Mouse (Mus musculus) liver, embryonic 11.5 days (tissue): ENCODE data around the gene Ptprj. TPM values are rescaled to one million over a fixed set of nuclear protein-coding genes. Genes with fewer than 3 reads are reported as not detected.

ENCODE experiments used
- ATAC-seq: fragments of 200-750 bp; cut with Nextera tagmentation; replicated peaks from 2 replicates; pipeline ENCODE4 v1.8.0; 2017; ENCODE audit warnings: moderate number of reproducible peaks, mild to moderate bottlenecking, moderate TSS enrichment, moderate library complexity; ENCODE audit not compliant: low FRiP score
- DNase-seq: peaks from one replicate; pipeline ENCODE4 v3.0.0-alpha.2; 2017; ENCODE audit warnings: low spot score
- H3K27ac ChIP-seq: fragments of 300-500 bp; sonication (generic); 2 replicates; pipeline ENCODE4 v1.5.1; 2014; ENCODE audit warnings: mild to moderate bottlenecking, low read depth, low read length, control low read depth
- H3K27me3 ChIP-seq: fragments of 300-500 bp; sonication (generic); replicated peaks from 2 replicates; pipeline ENCODE4 v1.6.1; 2014; ENCODE audit warnings: low read length, mixed read lengths; ENCODE audit not compliant: control insufficient read depth, insufficient read depth
- H3K36me3 ChIP-seq: fragments of 300-500 bp; sonication (generic); 2 replicates; pipeline ENCODE4 v1.6.1; 2014; ENCODE audit warnings: mild to moderate bottlenecking, low read length, moderate library complexity, mixed read lengths; ENCODE audit not compliant: control insufficient read depth, insufficient read depth
- H3K4me1 ChIP-seq: fragments of 300-500 bp; sonication (generic); replicated peaks from 2 replicates; pipeline ENCODE4 v1.6.1; 2014; ENCODE audit warnings: low read length, mixed read lengths; ENCODE audit not compliant: control insufficient read depth, insufficient read depth
- H3K4me2 ChIP-seq: fragments of 300-500 bp; sonication (generic); 2 replicates; pipeline ENCODE4 v1.6.1; 2014; ENCODE audit warnings: mild to moderate bottlenecking, control low read depth, moderate library complexity
- H3K4me3 ChIP-seq: fragments of 300-500 bp; sonication (generic); 2 replicates; pipeline ENCODE4 v1.5.1; 2014; ENCODE audit warnings: low read depth, low read length, control low read depth
- H3K9ac ChIP-seq: fragments of 300-500 bp; sonication (generic); 2 replicates; pipeline ENCODE4 v1.6.1; 2014; ENCODE audit warnings: low read depth, low read length, control low read depth
- H3K9me3 ChIP-seq: fragments of 300-500 bp; sonication (generic); 2 replicates; pipeline ENCODE4 v1.6.1; 2016; ENCODE audit warnings: low read length, inconsistent platforms, mixed read lengths; ENCODE audit not compliant: control insufficient read depth
- WGBS: fragments of 180-500 bp; shearing (Covaris S2); extraction: QIAGEN DNeasy Blood & Tissue Kit; methylation state at CpG from one replicate; pipeline ENCODE4 v1.1.7; 2014; 5-methylcytosine and 5-hydroxymethylcytosine counted together
- polyA plus RNA-seq: library from polyadenylated mRNA; unstranded; fragments of >200 nt; fragmentation: Nextera tagmentation; extraction: Ambion mirVana; gene quantifications from 2 replicates; pipeline ENCODE4 v1.2.1, GENCODE M21; 2014

Gene Ptprj
- polyA plus RNA-seq, 1 experiment from 2014 or later, result 5.1 TPM

GRCm38 (mm10) chr2:90496680-90497074 is 83.8 kb downstream of the Ptprj start:
- 79% methylated on average over 5 of the region's 5 CpGs for WGBS
- H3K9me3 ChIP-seq, result no peaks in the 10 kb centered on the region
- DNase-seq (no peak), ATAC-seq (no peak)
- H3K4me1 ChIP-seq, result peaks cover 1% of the 10 kb centered on the region
- H3K4me2 ChIP-seq, result no peak overlapping the region
- no peaks in the 10 kb centered on the region for H3K36me3 ChIP-seq
- H3K4me3 ChIP-seq, result no peak overlapping the region
- H3K27me3 ChIP-seq, result no peaks in the 10 kb centered on the region
- no peak overlapping the region for H3K27ac ChIP-seq
- H3K9ac ChIP-seq, result no peak overlapping the region

- no peaks in the 10 kb centered on the region for H3K9me3 ChIP-seq
- DNase-seq (no peak), ATAC-seq (no peak)
- H3K27ac ChIP-seq, result no peak overlapping the region
- no peak overlapping the region for H3K4me2 ChIP-seq
- WGBS, result 76% methylated on average over 4 of the region's 4 CpGs
- no peaks in the 10 kb centered on the region for H3K36me3 ChIP-seq
- no peak overlapping the region for H3K9ac ChIP-seq
- no peaks in the 10 kb centered on the region; the same call in 1 of the 2 replicates for H3K4me1 ChIP-seq
- no peaks in the 10 kb centered on the region for H3K27me3 ChIP-seq
- H3K4me3 ChIP-seq, result no peak overlapping the region
These were observed 84.3 kb downstream of the Ptprj start for GRCm38 (mm10) chr2:90496012-90496679.

- H3K9me3 ChIP-seq, result no peaks in the 10 kb centered on the region
- 42% methylated on average over 13 of the region's 13 CpGs for WGBS
- H3K36me3 ChIP-seq, result no peaks in the 10 kb centered on the region
- H3K9ac ChIP-seq, result no peak overlapping the region
- no peak overlapping the region for H3K4me2 ChIP-seq
- H3K4me3 ChIP-seq, result no peak overlapping the region
- H3K27ac ChIP-seq, result no peak overlapping the region
- H3K27me3 ChIP-seq, result no peaks in the 10 kb centered on the region
- ATAC-seq (0 out of 2 replicates have a peak, but pooled peaks have one; percentile 23), DNase-seq (no peak)
- peaks cover 8% of the 10 kb centered on the region for H3K4me1 ChIP-seq
These were observed 90.0 kb downstream of the Ptprj start for GRCm38 (mm10) chr2:90490279-90491046.

DNA sequence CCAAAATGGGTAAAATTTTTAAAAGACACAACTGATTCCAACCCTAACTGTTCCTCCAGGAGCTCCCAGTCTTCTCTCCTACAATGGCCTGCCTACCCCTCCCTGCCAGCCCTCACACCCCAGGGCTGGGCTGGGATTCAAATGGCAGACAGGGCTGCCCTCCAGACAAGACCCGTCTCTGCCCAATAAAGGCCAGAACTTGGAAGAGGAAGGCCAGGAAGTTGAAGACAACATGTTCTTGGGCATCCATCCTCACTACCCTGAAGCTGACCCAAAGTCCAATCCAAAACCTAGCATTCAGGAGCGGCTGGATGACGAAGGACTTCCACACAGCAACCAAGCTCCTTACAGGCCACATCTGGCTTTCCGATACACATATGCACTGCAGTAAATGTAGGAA is 90.6 kb downstream of the Ptprj start:
- H3K27ac ChIP-seq, result no peak overlapping the region
- H3K4me1 ChIP-seq, result peaks cover 8% of the 10 kb centered on the region
- WGBS, result 82% methylated on average over 4 of the region's 4 CpGs

GRCm38 (mm10) chr2:90488690-90489590 is 91.5 kb downstream of the Ptprj start:
- DNase-seq, result no peak
- H3K27me3 ChIP-seq, result no peaks in the 10 kb centered on the region
- 84% methylated on average over 8 of the region's 8 CpGs for WGBS
- H3K4me3 ChIP-seq, result no peak overlapping the region
- no peaks in the 10 kb centered on the region for H3K36me3 ChIP-seq
- H3K4me1 ChIP-seq, result peaks cover 8% of the 10 kb centered on the region
- no peak overlapping the region for H3K4me2 ChIP-seq
- H3K9ac ChIP-seq, result no peak overlapping the region
- H3K27ac ChIP-seq, result no peak overlapping the region
- no peak for ATAC-seq
- no peaks in the 10 kb centered on the region for H3K9me3 ChIP-seq

More for the DNA sequence above, 90.6 kb downstream of the Ptprj start:
- Histone ChIP-seq H3K9me3 (no peaks in the 10 kb centered on the region), H3K9ac (no peak overlapping the region), H3K36me3 (no peaks in the 10 kb centered on the region), H3K4me2 (no peak overlapping the region), H3K27me3 (no peaks in the 10 kb centered on the region), H3K4me3 (no peak overlapping the region)
- DNase-seq (no peak), ATAC-seq (no peak)

- Histone ChIP-seq H3K9me3 (no peaks in the 10 kb centered on the region), H3K27me3 (no peaks in the 10 kb centered on the region), H3K27ac (no peak overlapping the region), H3K9ac (no peak overlapping the region), H3K4me1 (peaks cover 8% of the 10 kb centered on the region), H3K36me3 (no peaks in the 10 kb centered on the region), H3K4me2 (no peak overlapping the region), H3K4me3 (no peak overlapping the region)
- WGBS, result 87% methylated on average over 11 of the region's 11 CpGs
- ATAC-seq (no peak), DNase-seq (no peak)
These were observed 92.8 kb downstream of the Ptprj start for GRCm38 (mm10) chr2:90487471-90488238.

- Histone ChIP-seq H3K4me3 (no peak overlapping the region), H3K4me2 (no peak overlapping the region), H3K36me3 (no peaks in the 10 kb centered on the region), H3K27me3 (no peaks in the 10 kb centered on the region), H3K9me3 (no peaks in the 10 kb centered on the region), H3K4me1 (peaks cover 8% of the 10 kb centered on the region), H3K9ac (no peak overlapping the region), H3K27ac (no peak overlapping the region)
- WGBS, result 69% methylated on average over 3 of the region's 3 CpGs
- ATAC-seq (no peak), DNase-seq (no peak)
These were observed 94.2 kb downstream of the Ptprj start for GRCm38 (mm10) chr2:90486226-90486755.

GRCm38 (mm10) chr2:90481505-90481904 is 98.9 kb downstream of the Ptprj start:
- Histone ChIP-seq H3K9ac (no peak overlapping the region), H3K27me3 (no peaks in the 10 kb centered on the region), H3K9me3 (no peaks in the 10 kb centered on the region), H3K36me3 (no peaks in the 10 kb centered on the region), H3K27ac (no peak overlapping the region), H3K4me2 (no peak overlapping the region), H3K4me3 (no peak overlapping the region), H3K4me1 (peaks cover 16% of the 10 kb centered on the region; the same call in 1 of the 2 replicates)
- WGBS, result 92% methylated on average over 6 of the region's 6 CpGs
- ATAC-seq (no peak), DNase-seq (no peak)
